In the genomic region with DNA sequence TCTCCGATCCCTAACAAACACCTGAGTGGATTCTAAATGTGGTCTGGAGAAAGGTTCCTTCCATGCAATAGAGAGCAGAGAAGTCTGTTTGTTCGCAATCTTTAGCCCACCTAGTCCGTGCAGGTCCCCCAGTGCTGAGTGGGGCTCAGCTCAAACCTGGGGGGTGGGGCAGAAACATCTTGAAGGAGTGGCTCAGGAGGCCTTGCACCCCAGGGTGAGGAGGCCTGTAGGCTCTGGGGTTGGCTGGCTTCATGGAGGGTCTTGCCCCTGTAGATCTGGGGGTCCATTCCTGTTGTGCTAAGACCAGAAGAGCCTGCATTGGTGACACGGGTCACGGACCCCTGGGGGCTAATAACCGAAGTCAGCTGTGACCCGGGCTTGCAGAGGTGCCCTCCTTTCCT, we compare ENCODE assay signal across 8 mouse cellular contexts. TPM values are rescaled to one million over a fixed set of nuclear protein-coding genes. Genes with fewer than 3 reads are reported as not detected.
A peak's percentile ranks its signal among the peaks of the same experiment; 100 is the strongest.
DNase-seq lines count a peak whose midpoint lies in the region; ATAC-seq lines count a peak whose summit lies in the region.

No protein-coding gene starts in this region.

- H3K9ac ChIP-seq in liver, embryonic 13.5 days: peak overlapping the region; percentile 85

- H3K4me2 ChIP-seq in liver, embryonic 13.5 days: peak overlapping the region; percentile 98

- peak; percentile 63 for DNase-seq in cerebellum, adult 11 months
- peak; percentile 54 for DNase-seq in testis, postnatal 10 days (ENCODE audit: low spot score)
- no peak for DNase-seq in testis, postnatal 14 days (ENCODE audit: low spot score)
- DNase-seq in liver, embryonic 13.5 days: no peak
- DNase-seq in ovary, postnatal 14 days (ENCODE audit: low spot score): no peak
- DNase-seq in Muller cell, postnatal 12 days (ENCODE audit: inconsistent ontology term): no peak
- DNase-seq in MN1 (ENCODE audit: low spot score): no peak

- H3K27me3 ChIP-seq in liver, embryonic 13.5 days: peaks cover 28% of the 10 kb centered on the region

- no peaks in the 10 kb centered on the region for H3K9me3 ChIP-seq in liver, embryonic 13.5 days (replicated peaks)

- WGBS in liver, embryonic 13.5 days (ENCODE audit: insufficient replicate concordance): 39% methylated on average over 7 of the region's 7 CpGs

- H3K4me3 ChIP-seq in liver, embryonic 13.5 days (replicated peaks): peak overlapping the region; percentile 78

- no peaks in the 10 kb centered on the region for H3K36me3 ChIP-seq in liver, embryonic 13.5 days

- no peak for ATAC-seq in cerebellum, adult (ENCODE audit: insufficient number of reproducible peaks, low FRiP score, low TSS enrichment)
- ATAC-seq in liver, embryonic 13.5 days (ENCODE audit: low read depth): no peak

- H3K4me1 ChIP-seq in liver, embryonic 13.5 days (replicated peaks): peaks cover 77% of the 10 kb centered on the region

- H3K27ac ChIP-seq in liver, embryonic 13.5 days: no peak overlapping the region

RNA-seq across cellular contexts. Expression of a gene that starts 0.4 kb away (rescaled TPM):
- polyA plus RNA-seq in liver, embryonic 13.5 days (2015; fragmentation: Nextera tagmentation; extraction: Ambion mirVana): 807 and 835 TPM in 2 replicates

RNA-seq across cellular contexts. Expression of a gene that starts 0.9 kb away (rescaled TPM):
- 16.0 and 20.5 TPM in 2 replicates for polyA plus RNA-seq in liver, embryonic 13.5 days (2015; fragmentation: Nextera tagmentation; extraction: Ambion mirVana)

RNA-seq across cellular contexts. Expression of a gene that starts 40.9 kb away (rescaled TPM):
- 12.5 and 12.9 TPM in 2 replicates for polyA plus RNA-seq in liver, embryonic 13.5 days (2015; fragmentation: Nextera tagmentation; extraction: Ambion mirVana)

Comparison
In these comparisons a context has a peak if more than half of its experiments do, and no peak if none do; other contexts are left out.
1. DNase-seq: peak in cerebellum, adult 11 months (single experiment) and testis, postnatal 10 days (single experiment); none in testis, postnatal 14 days (single experiment), liver, embryonic 13.5 days (single experiment), ovary, postnatal 14 days (single experiment), Muller cell, postnatal 12 days (single experiment) and MN1 (single experiment).